Mouse (Mus musculus): ENCODE measurements at regions not wholly inside any gene's neighbourhood (a gene's known extent, or its start where the extent isn't known, plus 50 kb on each side); places are given as distances from the start of the nearest gene placed in this dataset.

GRCm38 (mm10) chr13:84878178-84878849, 310.9 kb upstream of the Ccnh start:
- no peak for ATAC-seq (ENCODE audit: low FRiP score)
- Histone ChIP-seq H3K27ac (no peak overlapping the region), H3K9me3 (ENCODE audit: control insufficient read depth, low read length) (no peaks in the 10 kb centered on the region), H3K27me3 (ENCODE audit: control insufficient read depth, insufficient read depth, low read length) (no peaks in the 10 kb centered on the region), H3K4me2 (replicated peaks) (no peak overlapping the region), H3K36me3 (replicated peaks; ENCODE audit: control insufficient read depth, insufficient read depth) (no peaks in the 10 kb centered on the region), H3K4me3 (replicated peaks; ENCODE audit: low read length) (no peak overlapping the region), H3K9ac (no peak overlapping the region), H3K4me1 (replicated peaks; ENCODE audit: control insufficient read depth, insufficient read depth, low read length) (no peaks in the 10 kb centered on the region)
- 75% methylated on average over 1 of the region's 1 CpGs for WGBS
- DNase-seq (ENCODE audit: low spot score) = no peak

GRCm38 (mm10) chr13:84905347-84905981, 283.7 kb upstream of the Ccnh start:
- no peaks in the 10 kb centered on the region for H3K9me3 ChIP-seq (ENCODE audit: control insufficient read depth, low read length)
- H3K27me3 ChIP-seq (ENCODE audit: control insufficient read depth, insufficient read depth, low read length) = no peaks in the 10 kb centered on the region
- peak overlapping the region; percentile 24 for H3K4me3 ChIP-seq (replicated peaks; ENCODE audit: low read length)
- ATAC-seq (ENCODE audit: low FRiP score) (peak; percentile 94), DNase-seq (ENCODE audit: low spot score) (peak; percentile 59)
- no peaks in the 10 kb centered on the region for H3K4me1 ChIP-seq (replicated peaks; ENCODE audit: control insufficient read depth, insufficient read depth, low read length)
- peak overlapping the region; percentile 80 for H3K27ac ChIP-seq
- peak overlapping the region; percentile 44 for H3K4me2 ChIP-seq (replicated peaks)
- WGBS = 39% methylated on average over 6 of the region's 6 CpGs
- H3K9ac ChIP-seq = 0 out of 2 replicates have a peak overlapping the region, but pooled peaks have one; percentile 40
- no peaks in the 10 kb centered on the region for H3K36me3 ChIP-seq (replicated peaks; ENCODE audit: control insufficient read depth, insufficient read depth)

GRCm38 (mm10) chr13:84905994-84906393, 283.2 kb upstream of the Ccnh start:
- Histone ChIP-seq H3K9ac (0 out of 2 replicates have a peak overlapping the region, but pooled peaks have one; percentile 40), H3K27ac (peak overlapping the region; percentile 80), H3K4me1 (replicated peaks; ENCODE audit: control insufficient read depth, insufficient read depth, low read length) (no peaks in the 10 kb centered on the region), H3K4me3 (replicated peaks; ENCODE audit: low read length) (peak overlapping the region; percentile 24), H3K36me3 (replicated peaks; ENCODE audit: control insufficient read depth, insufficient read depth) (no peaks in the 10 kb centered on the region), H3K9me3 (ENCODE audit: control insufficient read depth, low read length) (no peaks in the 10 kb centered on the region), H3K27me3 (ENCODE audit: control insufficient read depth, insufficient read depth, low read length) (no peaks in the 10 kb centered on the region), H3K4me2 (replicated peaks) (peak overlapping the region; percentile 44)
- ATAC-seq (ENCODE audit: low FRiP score) (peak; percentile 88), DNase-seq (ENCODE audit: low spot score) (no peak)
- 35% methylated on average over 3 of the region's 3 CpGs for WGBS

- peak; percentile 17 for DNase-seq (ENCODE audit: low spot score)
These were observed 257.9 kb upstream of the Ccnh start for GRCm38 (mm10) chr13:84931271-84931670.

GRCm38 (mm10) chr13:84935610-84936009, 253.6 kb upstream of the Ccnh start:
- no peak overlapping the region for H3K27ac ChIP-seq
- 88% methylated on average over 1 of the region's 1 CpGs for WGBS
- no peak overlapping the region for H3K4me3 ChIP-seq (replicated peaks; ENCODE audit: low read length)
- H3K4me1 ChIP-seq (replicated peaks; ENCODE audit: control insufficient read depth, insufficient read depth, low read length) = no peaks in the 10 kb centered on the region
- no peaks in the 10 kb centered on the region for H3K27me3 ChIP-seq (ENCODE audit: control insufficient read depth, insufficient read depth, low read length)
- ATAC-seq (ENCODE audit: low FRiP score) = no peak
- H3K36me3 ChIP-seq (replicated peaks; ENCODE audit: control insufficient read depth, insufficient read depth) = no peaks in the 10 kb centered on the region
- H3K4me2 ChIP-seq (replicated peaks) = no peak overlapping the region
- no peak overlapping the region for H3K9ac ChIP-seq
- no peaks in the 10 kb centered on the region for H3K9me3 ChIP-seq (ENCODE audit: control insufficient read depth, low read length)
- no peak for DNase-seq (ENCODE audit: low spot score)

More at GRCm38 (mm10) chr13:84931271-84931670, 257.9 kb upstream of the Ccnh start:
- 80% methylated on average over 1 of the region's 1 CpGs for whole genome bisulfite sequencing
- Histone ChIP-seq H3K27ac (no peak overlapping the region), H3K4me3 (replicated peaks; ENCODE audit: low read length) (no peak overlapping the region), H3K9ac (no peak overlapping the region), H3K4me2 (replicated peaks) (no peak overlapping the region), H3K4me1 (replicated peaks; ENCODE audit: control insufficient read depth, insufficient read depth, low read length) (no peaks in the 10 kb centered on the region), H3K36me3 (replicated peaks; ENCODE audit: control insufficient read depth, insufficient read depth) (no peaks in the 10 kb centered on the region), H3K9me3 (ENCODE audit: control insufficient read depth, low read length) (no peaks in the 10 kb centered on the region), H3K27me3 (ENCODE audit: control insufficient read depth, insufficient read depth, low read length) (no peaks in the 10 kb centered on the region)
- no peak for ATAC-seq (ENCODE audit: low FRiP score)

GRCm38 (mm10) chr13:84939695-84940094, 249.5 kb upstream of the Ccnh start:
- no peak overlapping the region for H3K27ac ChIP-seq
- H3K9ac ChIP-seq = no peak overlapping the region
- DNase-seq (ENCODE audit: low spot score) (no peak), ATAC-seq (ENCODE audit: low FRiP score) (no peak)
- no peaks in the 10 kb centered on the region for H3K9me3 ChIP-seq (ENCODE audit: control insufficient read depth, low read length)
- WGBS = 84% methylated on average over 7 of the region's 7 CpGs
- H3K27me3 ChIP-seq (ENCODE audit: control insufficient read depth, insufficient read depth, low read length) = no peaks in the 10 kb centered on the region
- no peaks in the 10 kb centered on the region for H3K36me3 ChIP-seq (replicated peaks; ENCODE audit: control insufficient read depth, insufficient read depth)
- H3K4me2 ChIP-seq (replicated peaks) = no peak overlapping the region
- H3K4me1 ChIP-seq (replicated peaks; ENCODE audit: control insufficient read depth, insufficient read depth, low read length) = no peaks in the 10 kb centered on the region
- H3K4me3 ChIP-seq (replicated peaks; ENCODE audit: low read length) = no peak overlapping the region

- WGBS = 100% methylated on average over 1 of the region's 1 CpGs
- H3K4me2 ChIP-seq (replicated peaks) = no peak overlapping the region
These were observed 248.3 kb upstream of the Ccnh start for GRCm38 (mm10) chr13:84940936-84941335.

GRCm38 (mm10) chr13:84950873-84951272, 238.3 kb upstream of the Ccnh start:
- H3K4me2 ChIP-seq (replicated peaks) = no peak overlapping the region
- H3K9ac ChIP-seq = no peak overlapping the region
- ATAC-seq (ENCODE audit: low FRiP score) = no peak
- no peaks in the 10 kb centered on the region for H3K27me3 ChIP-seq (ENCODE audit: control insufficient read depth, insufficient read depth, low read length)
- H3K36me3 ChIP-seq (replicated peaks; ENCODE audit: control insufficient read depth, insufficient read depth) = no peaks in the 10 kb centered on the region
- WGBS = 51% methylated on average over 1 of the region's 1 CpGs
- no peak for DNase-seq (ENCODE audit: low spot score)
- no peak overlapping the region for H3K27ac ChIP-seq
- no peak overlapping the region for H3K4me3 ChIP-seq (replicated peaks; ENCODE audit: low read length)
- H3K4me1 ChIP-seq (replicated peaks; ENCODE audit: control insufficient read depth, insufficient read depth, low read length) = no peaks in the 10 kb centered on the region
- H3K9me3 ChIP-seq (ENCODE audit: control insufficient read depth, low read length) = no peaks in the 10 kb centered on the region

More at GRCm38 (mm10) chr13:84940936-84941335, 248.3 kb upstream of the Ccnh start:
- Histone ChIP-seq H3K4me3 (replicated peaks; ENCODE audit: low read length) (no peak overlapping the region), H3K9me3 (ENCODE audit: control insufficient read depth, low read length) (no peaks in the 10 kb centered on the region), H3K27ac (no peak overlapping the region), H3K9ac (no peak overlapping the region), H3K4me1 (replicated peaks; ENCODE audit: control insufficient read depth, insufficient read depth, low read length) (no peaks in the 10 kb centered on the region), H3K27me3 (ENCODE audit: control insufficient read depth, insufficient read depth, low read length) (no peaks in the 10 kb centered on the region), H3K36me3 (replicated peaks; ENCODE audit: control insufficient read depth, insufficient read depth) (no peaks in the 10 kb centered on the region)
- ATAC-seq (ENCODE audit: low FRiP score) = no peak
- no peak for DNase-seq (ENCODE audit: low spot score)

- no peak overlapping the region for H3K4me2 ChIP-seq (replicated peaks)
- no peak for DNase-seq (ENCODE audit: low spot score)
- no peak overlapping the region for H3K9ac ChIP-seq
- WGBS = 89% methylated on average over 2 of the region's 2 CpGs
- H3K27ac ChIP-seq = no peak overlapping the region
- H3K4me1 ChIP-seq (replicated peaks; ENCODE audit: control insufficient read depth, insufficient read depth, low read length) = no peaks in the 10 kb centered on the region
- H3K27me3 ChIP-seq (ENCODE audit: control insufficient read depth, insufficient read depth, low read length) = no peaks in the 10 kb centered on the region
- no peaks in the 10 kb centered on the region for H3K9me3 ChIP-seq (ENCODE audit: control insufficient read depth, low read length)
- H3K4me3 ChIP-seq (replicated peaks; ENCODE audit: low read length) = no peak overlapping the region
- no peaks in the 10 kb centered on the region for H3K36me3 ChIP-seq (replicated peaks; ENCODE audit: control insufficient read depth, insufficient read depth)
- ATAC-seq (ENCODE audit: low FRiP score) = no peak
These were observed 236.0 kb upstream of the Ccnh start for GRCm38 (mm10) chr13:84953161-84953560.
